Mouse (Mus musculus) kidney, adult 2 months (tissue): ENCODE data around the gene Pum2. TPM values are rescaled to one million over a fixed set of nuclear protein-coding genes. Genes with fewer than 3 reads are reported as not detected.

Source experiments
- DNase-seq: peaks from one replicate; pipeline ENCODE4 v3.0.0; 2021
- H3K27ac ChIP-seq: fragments of 200-500 bp; 2 replicates; pipeline ENCODE4 v1.5.1; 2012; ENCODE audit warnings: low read depth, low read length, control low read depth, inconsistent platforms; ENCODE audit not compliant: insufficient read depth
- H3K27me3 ChIP-seq: fragments of 200-500 bp; replicated peaks from 2 replicates; pipeline ENCODE4 v1.6.1; 2012; ENCODE audit warnings: mild to moderate bottlenecking, moderate library complexity, low read length, inconsistent platforms; ENCODE audit not compliant: control insufficient read depth, insufficient read depth
- H3K36me3 ChIP-seq: fragments of 200-500 bp; 2 replicates; pipeline ENCODE4 v1.6.1; 2012; ENCODE audit warnings: mild to moderate bottlenecking, moderate library complexity, low read length, inconsistent platforms; ENCODE audit not compliant: control insufficient read depth, insufficient read depth
- H3K4me1 ChIP-seq: fragments of 200-500 bp; 2 replicates; pipeline ENCODE4 v1.6.1; 2011; ENCODE audit warnings: low read length; ENCODE audit not compliant: control insufficient read depth, insufficient read depth
- H3K4me3 ChIP-seq: fragments of 200-500 bp; 2 replicates; pipeline ENCODE4 v1.5.1; 2011; ENCODE audit warnings: mild to moderate bottlenecking, low read depth, low read length, control low read depth; ENCODE audit not compliant: insufficient read depth
- CTCF ChIP-seq: fragments of 200-500 bp; conservative IDR thresholded peaks from 2 replicates; pipeline ENCODE4 v1.5.1; 2011; ENCODE audit warnings: low read depth, mild to moderate bottlenecking, control low read depth, low read length, moderate library complexity, mixed read lengths; ENCODE audit not compliant: insufficient read depth, insufficient read length
- POLR2A ChIP-seq: fragments of 200-500 bp; IDR thresholded peaks from one replicate; pipeline ENCODE4 v1.6.1; 2011; ENCODE audit warnings: low read depth, low read length, control low read depth
- WGBS: fragments of 180-500 bp; shearing (Covaris S2); methylation state at CpG from one replicate; pipeline ENCODE4 v1.1.7; 2018; 5-methylcytosine and 5-hydroxymethylcytosine counted together
- polyA plus RNA-seq: library from polyadenylated mRNA; depleted of rRNA; stranded (reverse); fragments of >200 nt; gene quantifications from 2 replicates; pipeline ENCODE4 v1.2.3, GENCODE M21; 2012

The Pum2 gene
- polyA plus RNA-seq, 1 experiment = 42.1 TPM

GRCm38 (mm10) chr12:8667473-8668255 is 6.3 kb upstream of the Pum2 start:
- Histone ChIP-seq H3K36me3 (no peaks in the 10 kb centered on the region), H3K4me3 (no peak overlapping the region), H3K27me3 (no peaks in the 10 kb centered on the region), H3K4me1 (no peaks in the 10 kb centered on the region), H3K27ac (no peak overlapping the region)
- DNase-seq = no peak
- WGBS = 76% methylated on average over 4 of the region's 4 CpGs
- no peak for TF ChIP-seq POLR2A
- TF ChIP-seq CTCF = no peak

- no peaks in the 10 kb centered on the region; the same call in 1 of the 2 replicates for H3K4me1 ChIP-seq
- no peak for DNase-seq
- H3K27ac ChIP-seq = no peak overlapping the region
- H3K27me3 ChIP-seq = no peaks in the 10 kb centered on the region
- TF ChIP-seq POLR2A (no peak), CTCF (no peak)
- 81% methylated on average over 4 of the region's 4 CpGs for WGBS
- no peak overlapping the region for H3K4me3 ChIP-seq
- no peaks in the 10 kb centered on the region for H3K36me3 ChIP-seq
Measured at GRCm38 (mm10) chr12:8669421-8669820, 4.5 kb upstream of the Pum2 start.

- H3K36me3 ChIP-seq = no peaks in the 10 kb centered on the region
- TF ChIP-seq POLR2A (no peak), CTCF (no peak)
- no peaks in the 10 kb centered on the region for H3K27me3 ChIP-seq
- no peaks in the 10 kb centered on the region; the same call in 1 of the 2 replicates for H3K4me1 ChIP-seq
- H3K27ac ChIP-seq = no peak overlapping the region
- WGBS = 76% methylated on average over 3 of the region's 3 CpGs
- H3K4me3 ChIP-seq = no peak overlapping the region
- no peak for DNase-seq
Measured at GRCm38 (mm10) chr12:8669846-8670245, 4.1 kb upstream of the Pum2 start.

- WGBS = 41% methylated on average over 17 of the region's 17 CpGs
- peak overlapping the region; percentile 64 for H3K4me3 ChIP-seq
- H3K27me3 ChIP-seq = no peaks in the 10 kb centered on the region
- TF ChIP-seq CTCF (no peak), POLR2A (no peak)
- DNase-seq = no peak
- H3K36me3 ChIP-seq = no peaks in the 10 kb centered on the region
- H3K27ac ChIP-seq = peak overlapping the region; percentile 86
- H3K4me1 ChIP-seq = peaks cover 14% of the 10 kb centered on the region
Measured at GRCm38 (mm10) chr12:8673121-8673973, 587 bp upstream of the Pum2 start.

- H3K36me3 ChIP-seq = no peaks in the 10 kb centered on the region
- DNase-seq = no peak
- H3K27me3 ChIP-seq = no peaks in the 10 kb centered on the region
- peak overlapping the region; percentile 95 for H3K27ac ChIP-seq
- H3K4me1 ChIP-seq = peaks cover 14% of the 10 kb centered on the region
- peak overlapping the region; percentile 99 for H3K4me3 ChIP-seq
- TF ChIP-seq CTCF (no peak), POLR2A (no peak)
- under 1% methylated on average over 43 of the region's 62 CpGs for WGBS
Measured at GRCm38 (mm10) chr12:8674377-8674864, 487 bp downstream of the Pum2 start.

GRCm38 (mm10) chr12:8674891-8675341 is 982 bp downstream of the Pum2 start:
- H3K27me3 ChIP-seq = no peaks in the 10 kb centered on the region
- DNase-seq = peak; percentile 21
- peaks cover 16% of the 10 kb centered on the region for H3K4me1 ChIP-seq
- peak overlapping the region; percentile 99 for H3K4me3 ChIP-seq
- under 1% methylated on average over 20 of the region's 20 CpGs for WGBS
- no peaks in the 10 kb centered on the region for H3K36me3 ChIP-seq
- H3K27ac ChIP-seq = peak overlapping the region; percentile 71
- no peak for TF ChIP-seq CTCF
- no peak for TF ChIP-seq POLR2A

GRCm38 (mm10) chr12:8675361-8675760 is 1.4 kb downstream of the Pum2 start:
- TF ChIP-seq POLR2A (no peak), CTCF (no peak)
- Histone ChIP-seq H3K27ac (peak overlapping the region; percentile 71; the same call in 1 of the 2 replicates), H3K4me3 (peak overlapping the region; percentile 99), H3K36me3 (no peaks in the 10 kb centered on the region), H3K4me1 (peaks cover 16% of the 10 kb centered on the region), H3K27me3 (no peaks in the 10 kb centered on the region)
- 1% methylated on average over 7 of the region's 7 CpGs for WGBS
- peak; percentile 80 for DNase-seq
